Mouse (Mus musculus): ENCODE measurements around the gene Tusc2. TPM values are rescaled to one million over a fixed set of nuclear protein-coding genes. Genes with fewer than 3 reads are reported as not detected.

Tusc2 gene
- total and polyA plus RNA-seq, 3 experiments: 31.7 to 45.8 (median 39.1) TPM

- DNase-seq: peak; percentile 89 to 96
- Histone ChIP-seq H3K27me3 (ENCODE audit: control insufficient read depth, insufficient read depth, low read length) (no peaks in the 10 kb centered on the region), H3K4me1 (ENCODE audit: control insufficient read depth, insufficient read depth, low read length) (peaks cover 8% of the 10 kb centered on the region), H3K27ac (peak overlapping the region; percentile 12; the same call in 1 of the 2 replicates), H3K36me3 (ENCODE audit: control insufficient read depth, insufficient read depth, low read length) (no peaks in the 10 kb centered on the region), H3K4me3 (0 out of 2 replicates have a peak overlapping the region, but pooled peaks have one; percentile 20), H3K9ac (ENCODE audit: low read depth, low read length) (0 out of 2 replicates have a peak overlapping the region, but pooled peaks have one; percentile 17), H3K79me2 (replicated peaks; ENCODE audit: control insufficient read depth, insufficient read depth, low read length) (no peaks in the 10 kb centered on the region)
- TF ChIP-seq EP300 (IDR thresholded peaks at IDR 0.05; ENCODE audit: insufficient read depth, low read depth, low read length) (peak; percentile 98), POLR2A (IDR thresholded peaks at IDR 0.05; ENCODE audit: insufficient read depth, low read depth, low read length) (no peak), CTCF (IDR thresholded peaks at IDR 0.05) (peak; percentile 100; the same call in 1 of the 2 replicates)
- 4% methylated on average over 10 of the region's 10 CpGs for WGBS
- intact Hi-C loops (cut with DNase I): loop anchor here (1.0 to 5.0 kb wide), 3 partner anchors 42 to 135 kb away; no protein-coding TSS in a partner anchor
Observed at GRCm38 (mm10) chr9:107602068-107602648, 39.1 kb downstream of the Tusc2 start.

- intact Hi-C loops (cut with DNase I): loop anchor here (5.0 kb wide), 1 partner anchor 134 kb away; no protein-coding TSS in a partner anchor
- 72% methylated on average over 6 of the region's 6 CpGs for WGBS
- H3K36me3 ChIP-seq (ENCODE audit: control insufficient read depth, insufficient read depth, low read length): no peaks in the 10 kb centered on the region
- H3K27ac ChIP-seq: no peak overlapping the region
- TF ChIP-seq CTCF (IDR thresholded peaks at IDR 0.05) (no peak), EP300 (IDR thresholded peaks at IDR 0.05; ENCODE audit: insufficient read depth, low read depth, low read length) (no peak), POLR2A (IDR thresholded peaks at IDR 0.05; ENCODE audit: insufficient read depth, low read depth, low read length) (no peak)
- no peak for DNase-seq
- no peak overlapping the region for H3K4me3 ChIP-seq
- H3K79me2 ChIP-seq (replicated peaks; ENCODE audit: control insufficient read depth, insufficient read depth, low read length): no peaks in the 10 kb centered on the region
- H3K9ac ChIP-seq (ENCODE audit: low read depth, low read length): no peak overlapping the region
- H3K27me3 ChIP-seq (ENCODE audit: control insufficient read depth, insufficient read depth, low read length): no peaks in the 10 kb centered on the region
- peaks cover 3% of the 10 kb centered on the region; the same call in 1 of the 2 replicates for H3K4me1 ChIP-seq (ENCODE audit: control insufficient read depth, insufficient read depth, low read length)
Observed at GRCm38 (mm10) chr9:107603251-107603650, 40.2 kb downstream of the Tusc2 start.

GRCm38 (mm10) chr9:107605041-107605661 is 42.1 kb downstream of the Tusc2 start:
- intact Hi-C loops (cut with DNase I): no loop called here
- no peak for TF ChIP-seq EP300 (IDR thresholded peaks at IDR 0.05; ENCODE audit: insufficient read depth, low read depth, low read length)
- no peak for TF ChIP-seq POLR2A (IDR thresholded peaks at IDR 0.05; ENCODE audit: insufficient read depth, low read depth, low read length)
- no peak for TF ChIP-seq CTCF (IDR thresholded peaks at IDR 0.05)
- H3K36me3 ChIP-seq (ENCODE audit: control insufficient read depth, insufficient read depth, low read length): no peaks in the 10 kb centered on the region
- no peak for DNase-seq
- H3K9ac ChIP-seq (ENCODE audit: low read depth, low read length): no peak overlapping the region; the same call in 1 of the 2 replicates
- H3K27ac ChIP-seq: no peak overlapping the region; the same call in 1 of the 2 replicates
- WGBS: 52% methylated on average over 23 of the region's 23 CpGs
- H3K4me3 ChIP-seq: no peak overlapping the region
- H3K4me1 ChIP-seq (ENCODE audit: control insufficient read depth, insufficient read depth, low read length): peaks cover 4% of the 10 kb centered on the region
- no peaks in the 10 kb centered on the region for H3K79me2 ChIP-seq (replicated peaks; ENCODE audit: control insufficient read depth, insufficient read depth, low read length)
- no peaks in the 10 kb centered on the region for H3K27me3 ChIP-seq (ENCODE audit: control insufficient read depth, insufficient read depth, low read length)

GRCm38 (mm10) chr9:107606591-107606990 is 43.5 kb downstream of the Tusc2 start:
- TF ChIP-seq POLR2A (IDR thresholded peaks at IDR 0.05; ENCODE audit: insufficient read depth, low read depth, low read length) (peak; percentile 62; the same call in 1 of the 2 replicates), EP300 (IDR thresholded peaks at IDR 0.05; ENCODE audit: insufficient read depth, low read depth, low read length) (no peak)
- H3K36me3 ChIP-seq (ENCODE audit: control insufficient read depth, insufficient read depth, low read length): no peaks in the 10 kb centered on the region
- peaks cover 10% of the 10 kb centered on the region for H3K4me1 ChIP-seq (ENCODE audit: control insufficient read depth, insufficient read depth, low read length)
- no peaks in the 10 kb centered on the region for H3K27me3 ChIP-seq (ENCODE audit: control insufficient read depth, insufficient read depth, low read length)
- DNase-seq: peak in 1 of 2 experiments; percentile 54
- H3K4me3 ChIP-seq: peak overlapping the region; percentile 33; the same call in 1 of the 2 replicates
- WGBS: 32% methylated on average over 9 of the region's 9 CpGs
- intact Hi-C loops (cut with DNase I): no loop called here
- peak overlapping the region; percentile 80 for H3K27ac ChIP-seq
- H3K79me2 ChIP-seq (replicated peaks; ENCODE audit: control insufficient read depth, insufficient read depth, low read length): no peaks in the 10 kb centered on the region
- H3K9ac ChIP-seq (ENCODE audit: low read depth, low read length): peak overlapping the region; percentile 68

- Histone ChIP-seq H3K4me1 (ENCODE audit: control insufficient read depth, insufficient read depth, low read length) (peaks cover 12% of the 10 kb centered on the region), H3K27me3 (ENCODE audit: control insufficient read depth, insufficient read depth, low read length) (no peaks in the 10 kb centered on the region), H3K79me2 (replicated peaks; ENCODE audit: control insufficient read depth, insufficient read depth, low read length) (no peaks in the 10 kb centered on the region)
Observed at GRCm38 (mm10) chr9:107607036-107607435, 44.0 kb downstream of the Tusc2 start.

More at GRCm38 (mm10) chr9:107607036-107607435, 44.0 kb downstream of the Tusc2 start:
- Histone ChIP-seq H3K9ac (ENCODE audit: low read depth, low read length) (peak overlapping the region; percentile 68), H3K36me3 (ENCODE audit: control insufficient read depth, insufficient read depth, low read length) (no peaks in the 10 kb centered on the region), H3K4me3 (peak overlapping the region; percentile 33; the same call in 1 of the 2 replicates), H3K27ac (peak overlapping the region; percentile 80)
- intact Hi-C loops (cut with DNase I): no loop called here
- DNase-seq: no peak
- 64% methylated on average over 2 of the region's 2 CpGs for WGBS
- TF ChIP-seq EP300 (IDR thresholded peaks at IDR 0.05; ENCODE audit: insufficient read depth, low read depth, low read length) (no peak), POLR2A (IDR thresholded peaks at IDR 0.05; ENCODE audit: insufficient read depth, low read depth, low read length) (no peak), CTCF (IDR thresholded peaks at IDR 0.05) (no peak)

Measured in heart, adult 2 months (tissue).